Mouse (Mus musculus) kidney, adult 2 months (tissue): Measurements from ENCODE around the gene Shisal2a.

Experiments
- CTCF ChIP-seq: fragments of 200-500 bp; conservative IDR thresholded peaks from 2 replicates; pipeline ENCODE4 v1.5.1; 2011; ENCODE audit warnings: low read depth, mild to moderate bottlenecking, control low read depth, low read length, moderate library complexity, mixed read lengths; ENCODE audit not compliant: insufficient read depth, insufficient read length
- POLR2A ChIP-seq: fragments of 200-500 bp; IDR thresholded peaks from one replicate; pipeline ENCODE4 v1.6.1; 2011; ENCODE audit warnings: low read depth, low read length, control low read depth

DNA sequence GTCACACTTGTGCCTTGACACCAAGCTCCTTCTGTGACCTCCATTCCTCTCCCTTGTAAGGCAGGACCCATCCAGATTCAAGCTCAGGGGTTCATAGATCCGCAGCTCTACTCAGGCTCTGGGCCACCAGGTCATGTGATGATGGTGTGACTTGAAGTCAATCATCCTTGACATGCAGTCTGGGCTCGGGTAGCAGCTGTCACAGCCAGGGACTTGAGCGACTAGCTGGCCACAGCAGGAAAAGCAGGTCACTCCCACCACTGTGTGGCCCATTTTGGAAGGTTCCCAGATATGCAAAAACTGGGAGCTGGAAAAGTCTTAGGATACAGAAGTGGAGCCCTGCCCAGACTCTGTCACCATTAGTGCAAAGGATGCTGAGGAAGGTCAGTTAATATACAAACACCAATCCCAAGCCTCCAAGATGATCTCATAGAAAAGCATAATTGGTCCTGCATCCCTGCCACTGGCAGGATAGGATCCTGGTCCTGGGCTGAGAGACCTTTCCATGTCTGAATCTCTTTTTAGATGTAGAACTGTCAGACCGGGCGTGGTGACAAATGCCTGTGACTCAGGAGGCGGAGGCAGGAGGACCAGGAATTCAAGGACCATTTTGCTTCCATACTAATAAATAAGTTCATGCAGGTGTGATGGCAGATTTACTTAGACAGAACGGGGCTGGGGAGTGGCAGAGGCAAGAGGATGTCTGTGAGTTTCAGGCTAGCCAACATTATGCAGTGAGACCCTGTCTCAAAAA lies 62.3 kb downstream of the Shisal2a start:
- TF ChIP-seq POLR2A, result no peak
- TF ChIP-seq CTCF, result no peak
